Mouse (Mus musculus): ENCODE data around the gene Ccr1l1.
"Not testable (repeated sequence)": the region's sequence is repeated elsewhere in the genome, so short reads cannot be mapped to it uniquely, and the experiment has no call there.

The Ccr1l1 gene

GRCm38 (mm10) chr9:123978308-123978707, at the start of gene Ccr1l1:
TSS of gene Ccr1l1 (minus strand) at chr9:123978408.
- DNase-seq (ENCODE audit: low spot score in 2 of 2) = no peak

- DNase-seq (ENCODE audit: low spot score in 2 of 2) = no peak
Measured at GRCm38 (mm10) chr9:124021672-124022071, 43.5 kb upstream of the Ccr1l1 start, which contains the start of gene Ccr3. TSS of gene Ccr3 (plus strand) at chr9:124021972.

GRCm38 (mm10) chr9:124019887-124020286, 41.7 kb upstream of the Ccr1l1 start:
- DNase-seq (ENCODE audit: low spot score in 2 of 2) = no peak

GRCm38 (mm10) chr9:124016048-124016447, 37.8 kb upstream of the Ccr1l1 start:
- DNase-seq (ENCODE audit: low spot score in 2 of 2) = no peak

- no peak for DNase-seq (ENCODE audit: low spot score in 2 of 2)
Measured at GRCm38 (mm10) chr9:124014985-124015652, 36.9 kb upstream of the Ccr1l1 start.

GRCm38 (mm10) chr9:124013270-124013669, 35.1 kb upstream of the Ccr1l1 start:
- no peak for DNase-seq (ENCODE audit: low spot score in 2 of 2)

- DNase-seq (ENCODE audit: low spot score in 2 of 2) = no peak
Measured at GRCm38 (mm10) chr9:124012691-124013090, 34.5 kb upstream of the Ccr1l1 start.

GRCm38 (mm10) chr9:123999784-124000183, 21.6 kb upstream of the Ccr1l1 start:
- DNase-seq (ENCODE audit: low spot score in 2 of 2) = no peak

GRCm38 (mm10) chr9:123997719-123998118, 19.5 kb upstream of the Ccr1l1 start:
- DNase-seq (ENCODE audit: low spot score in 2 of 2) = no peak

GRCm38 (mm10) chr9:123991312-123991906, 13.2 kb upstream of the Ccr1l1 start:
- DNase-seq (ENCODE audit: low spot score in 2 of 2) = no peak

- no peak for DNase-seq (ENCODE audit: low spot score in 2 of 2)
Measured at GRCm38 (mm10) chr9:123989671-123990070, 11.5 kb upstream of the Ccr1l1 start.

- no peak for DNase-seq (ENCODE audit: low spot score in 2 of 2)
Measured at GRCm38 (mm10) chr9:123986217-123986616, 8.0 kb upstream of the Ccr1l1 start.

- DNase-seq (ENCODE audit: low spot score in 2 of 2) = no peak
Measured at GRCm38 (mm10) chr9:123984943-123985342, 6.7 kb upstream of the Ccr1l1 start.

GRCm38 (mm10) chr9:123982720-123983119, 4.5 kb upstream of the Ccr1l1 start:
- no peak for DNase-seq (ENCODE audit: low spot score in 2 of 2)

- no peak for DNase-seq (ENCODE audit: low spot score in 2 of 2)
Measured at GRCm38 (mm10) chr9:123981909-123982308, 3.7 kb upstream of the Ccr1l1 start.

GRCm38 (mm10) chr9:123980858-123981475, 2.8 kb upstream of the Ccr1l1 start:
- not testable (repeated sequence) for DNase-seq (ENCODE audit: low spot score in 2 of 2)

- DNase-seq (ENCODE audit: low spot score in 2 of 2) = no peak
Measured at GRCm38 (mm10) chr9:123976876-123977663, 1.1 kb downstream of the Ccr1l1 start.

GRCm38 (mm10) chr9:123975630-123976029, 2.6 kb downstream of the Ccr1l1 start:
- DNase-seq (ENCODE audit: low spot score in 2 of 2) = no peak

- no peak for DNase-seq (ENCODE audit: low spot score in 2 of 2)
Measured at GRCm38 (mm10) chr9:123968290-123968912, 9.8 kb downstream of the Ccr1l1 start, which contains the start of gene Ccr1. TSS of gene Ccr1 (minus strand) at chr9:123968692.

- not testable (repeated sequence) for DNase-seq (ENCODE audit: low spot score in 2 of 2)
Measured at GRCm38 (mm10) chr9:123966858-123967495, 11.2 kb downstream of the Ccr1l1 start.

GRCm38 (mm10) chr9:123964776-123965175, 13.4 kb downstream of the Ccr1l1 start:
- DNase-seq (ENCODE audit: low spot score in 2 of 2) = no peak
